Mouse (Mus musculus) Patski (cell line): ENCODE results near the gene Hsf4. TPM values are rescaled to one million over a fixed set of nuclear protein-coding genes. Genes with fewer than 3 reads are reported as not detected.
"Not testable (repeated sequence)": the region's sequence is repeated elsewhere in the genome, so short reads cannot be mapped to it uniquely, and the experiment has no call there.

Source experiments
- ATAC-seq: fragments of 100-300 bp; one replicate; pipeline ENCODE4 v1.8.0; 2021
- CTCF ChIA-PET: fragments of 350-600 bp; sonication (Branson Sonifier 250); formaldehyde crosslinking; loops from one replicate; lab custom pipeline; 2022; ENCODE audit warnings: inconsistent platforms; lab: Charles Lee
- POLR2A ChIA-PET: fragments of 350-600 bp; sonication (Branson Sonifier 250); formaldehyde crosslinking; loops from one replicate; lab custom pipeline; 2022; ENCODE audit warnings: antibody characterized with exemption, inconsistent platforms; lab: Charles Lee
- DNase-seq: peaks from one replicate; pipeline ENCODE4 v3.0.0-alpha.2; 2011; ENCODE audit warnings: low read depth, low spot score
- H3K27me3 ChIP-seq: fragments of 371-371 bp; one replicate; pipeline ENCODE4 v1.5.1; 2021
- CTCF ChIP-seq: fragments of 100-300 bp; IDR thresholded peaks from one replicate; pipeline ENCODE4 v1.5.1; 2021
- in situ Hi-C: fragments of 300-500 bp; cut with MboI; formaldehyde crosslinking; loops from 3 replicates; pipeline ENCODE4 v1.11.1; 2018; ENCODE audit warnings: low pct_unique_long_range_greater_than_20kb, mixed read lengths
- polyA plus RNA-seq: library from polyadenylated mRNA; unstranded; gene quantifications from one replicate; pipeline ENCODE4 v1.2.3, GENCODE M21; 2021

The Hsf4 gene
- polyA plus RNA-seq, 1 experiment from 2014 or later: 0.12 TPM

GRCm38 (mm10) chr8:105282239-105282638 lies 12.6 kb downstream of the Hsf4 start:
- ChIA-PET CTCF (no interaction called here), POLR2A (no interaction called here)
- DNase-seq (no peak), ATAC-seq (no peak)
- TF ChIP-seq CTCF: no peak
- H3K27me3 ChIP-seq: no peaks in the 10 kb centered on the region
- in situ Hi-C loops: no loop called here

GRCm38 (mm10) chr8:105283074-105283473 lies 13.5 kb downstream of the Hsf4 start:
- no peaks in the 10 kb centered on the region for H3K27me3 ChIP-seq
- ChIA-PET CTCF (no interaction called here), POLR2A (no interaction called here)
- TF ChIP-seq CTCF: no peak
- ATAC-seq: no peak
- no peak for DNase-seq
- in situ Hi-C loops: no loop called here

- no peak for TF ChIP-seq CTCF
- in situ Hi-C loops: no loop called here
- ChIA-PET POLR2A (no interaction called here), CTCF (interaction anchor here (1.0 kb wide), 1 partner anchor 11 kb away, joined by 8 read pairs; no protein-coding TSS in a partner anchor)
- ATAC-seq (no peak), DNase-seq (no peak)
- H3K27me3 ChIP-seq: no peaks in the 10 kb centered on the region
These were observed 15.9 kb downstream of the Hsf4 start for GRCm38 (mm10) chr8:105285514-105285913.

GRCm38 (mm10) chr8:105286907-105287306 lies 17.3 kb downstream of the Hsf4 start:
- POLR2A ChIA-PET: no interaction called here
- TF ChIP-seq CTCF: no peak
- CTCF ChIA-PET: no interaction called here
- DNase-seq (no peak), ATAC-seq (no peak)
- in situ Hi-C loops: no loop called here
- H3K27me3 ChIP-seq: no peaks in the 10 kb centered on the region

GRCm38 (mm10) chr8:105288231-105288630 lies 18.6 kb downstream of the Hsf4 start:
- CTCF ChIA-PET: no interaction called here

GRCm38 (mm10) chr8:105288958-105289732 lies 19.5 kb downstream of the Hsf4 start:
- ChIA-PET POLR2A (interaction anchor here (1.3 to 2.4 kb wide), 2 partner anchors 15 to 24 kb away, joined by 4 to 6 read pairs; partner anchors contain the start of genes Fbxl8 and Tradd), CTCF (interaction anchor here (0.9 kb wide), 1 partner anchor 168 kb away, joined by 3 read pairs; no protein-coding TSS in a partner anchor)
- no peaks in the 10 kb centered on the region for H3K27me3 ChIP-seq
- in situ Hi-C loops: no loop called here
- DNase-seq: peak; percentile 84
- no peak for TF ChIP-seq CTCF
- peak; percentile 82 for ATAC-seq

More at GRCm38 (mm10) chr8:105288231-105288630, 18.6 kb downstream of the Hsf4 start:
- DNase-seq (no peak), ATAC-seq (no peak)
- H3K27me3 ChIP-seq: no peaks in the 10 kb centered on the region
- in situ Hi-C loops: no loop called here
- POLR2A ChIA-PET: no interaction called here
- no peak for TF ChIP-seq CTCF

- in situ Hi-C loops: loop anchor here (10.0 kb wide), 1 partner anchor 655 kb away; the partner anchor contains the start of gene Rrad
- ATAC-seq (no peak), DNase-seq (no peak)
- CTCF ChIA-PET: interaction anchor here (0.8 to 1.9 kb wide), 10 partner anchors 13 to 602 kb away, joined by 3 to 8 read pairs (median 4); partner anchors contain the start of gene Nol3
- no peak for TF ChIP-seq CTCF
- POLR2A ChIA-PET: interaction anchor here (0.6 to 2.4 kb wide), 3 partner anchors 14 to 28 kb away, joined by 4 to 6 read pairs (median 4); partner anchors contain the start of genes Fbxl8 and Tradd
- H3K27me3 ChIP-seq: no peaks in the 10 kb centered on the region
These were observed 20.3 kb downstream of the Hsf4 start, which contains the start of gene 4931428F04Rik for GRCm38 (mm10) chr8:105289805-105290460. Gene 4931428F04Rik (minus strand): TSS chr8:105289864.

- in situ Hi-C loops: loop anchor here (10.0 kb wide), 1 partner anchor 656 kb away; the partner anchor contains the start of gene Rrad
- peak; percentile 5 for ATAC-seq
- no peaks in the 10 kb centered on the region for H3K27me3 ChIP-seq
- no peak for TF ChIP-seq CTCF
- no peak for DNase-seq
- ChIA-PET CTCF (interaction anchor here (0.7 to 1.9 kb wide), 18 partner anchors 12 to 602 kb away, joined by 3 to 8 read pairs (median 3); partner anchors contain the start of gene Nol3), POLR2A (interaction anchor here (0.5 to 2.4 kb wide), 4 partner anchors 10 to 719 kb away, joined by 4 to 6 read pairs (median 4); no protein-coding TSS in a partner anchor)
These were observed 21.1 kb downstream of the Hsf4 start for GRCm38 (mm10) chr8:105290554-105291314.

GRCm38 (mm10) chr8:105291364-105291763 lies 21.8 kb downstream of the Hsf4 start:
- DNase-seq, H3K27me3 ChIP-seq, ATAC-seq: not testable (repeated sequence)
- CTCF ChIA-PET: interaction anchor here (0.7 to 1.9 kb wide), 15 partner anchors 11 to 174 kb away, joined by 3 to 8 read pairs (median 3); no protein-coding TSS in a partner anchor
- in situ Hi-C loops: loop anchor here (10.0 kb wide), 1 partner anchor 657 kb away; the partner anchor contains the start of gene Rrad
- POLR2A ChIA-PET: interaction anchor here (1.1 to 2.4 kb wide), 2 partner anchors 10 to 13 kb away, joined by 4 to 6 read pairs; no protein-coding TSS in a partner anchor

- ChIA-PET POLR2A (interaction anchor here (2.4 kb wide), 1 partner anchor 12 kb away, joined by 6 read pairs; no protein-coding TSS in a partner anchor), CTCF (interaction anchor here (0.7 to 1.2 kb wide), 3 partner anchors 15 to 171 kb away, joined by 3 read pairs; no protein-coding TSS in a partner anchor)
- not testable (repeated sequence) for ATAC-seq, DNase-seq, H3K27me3 ChIP-seq
- in situ Hi-C loops: loop anchor here (10.0 kb wide), 1 partner anchor 657 kb away; the partner anchor contains the start of gene Rrad
These were observed 22.2 kb downstream of the Hsf4 start for GRCm38 (mm10) chr8:105291802-105292201.
